Mouse (Mus musculus) skeletal muscle tissue, adult 2 months (tissue): ENCODE measurements around the gene Rgs19.

ENCODE experiments used
- DNase-seq: peaks from one replicate; pipeline ENCODE4 v3.0.0-alpha.2; 2012; ENCODE audit warnings: low read depth, low spot score

The Rgs19 gene

DNA sequence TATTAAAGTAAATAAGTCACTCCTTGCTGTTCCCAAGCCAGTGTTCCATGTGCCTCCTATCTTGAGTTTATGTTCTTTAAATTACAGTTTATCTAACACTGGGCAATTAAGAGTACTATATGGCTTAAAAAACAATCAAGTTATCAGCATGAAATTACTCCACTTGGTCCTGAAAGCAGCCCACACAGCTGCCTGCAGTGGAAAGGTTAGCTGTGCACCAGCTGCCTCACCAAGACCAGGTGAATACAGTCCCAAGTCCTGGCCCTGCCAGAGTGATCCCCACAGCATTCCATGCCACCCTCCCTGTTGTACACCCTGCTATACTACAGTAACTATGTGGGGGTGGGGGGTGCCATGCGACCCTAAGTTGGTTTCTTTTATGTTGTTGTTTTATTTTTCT, 40.3 kb downstream of the Rgs19 start:
- DNase-seq = no peak

DNA sequence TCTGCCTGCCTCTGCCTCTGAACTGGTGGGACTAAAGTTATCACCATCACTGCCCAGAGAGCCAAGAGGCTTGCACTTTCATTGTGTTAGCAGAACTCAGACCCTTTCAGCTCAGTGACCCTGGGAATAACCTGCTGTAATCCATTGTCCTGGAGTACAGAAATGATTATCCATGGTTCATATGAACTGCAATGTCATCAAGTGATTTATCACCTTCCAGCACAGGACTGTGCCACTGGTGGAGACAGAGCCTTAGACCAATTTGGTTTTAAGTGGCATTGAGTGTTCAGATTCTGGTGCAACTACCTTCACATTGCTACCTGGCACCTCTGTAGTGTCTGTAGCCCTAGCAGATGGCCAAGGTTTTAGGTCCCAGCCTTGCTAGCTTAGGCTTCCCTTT, 40.7 kb downstream of the Rgs19 start:
- DNase-seq = no peak

DNA sequence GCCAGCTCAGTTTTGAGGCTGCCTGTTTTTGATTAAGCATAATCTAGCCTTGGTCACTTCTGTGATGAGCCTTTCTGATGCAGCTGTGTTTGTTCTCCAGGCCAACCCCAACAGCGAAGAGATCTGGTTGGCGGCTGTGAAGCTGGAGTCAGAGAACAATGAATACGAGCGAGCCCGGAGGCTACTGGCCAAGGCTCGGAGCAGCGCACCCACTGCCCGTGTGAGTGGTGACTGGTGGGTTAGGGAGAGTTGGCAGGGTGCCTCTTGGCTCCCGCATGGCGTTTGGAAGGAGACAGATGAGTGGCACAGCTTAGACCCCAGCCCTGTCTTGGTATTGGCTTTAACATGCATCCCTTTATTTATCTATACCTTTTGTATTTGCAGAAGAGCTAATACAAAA, 44.9 kb downstream of the Rgs19 start:
- DNase-seq = no peak

DNA sequence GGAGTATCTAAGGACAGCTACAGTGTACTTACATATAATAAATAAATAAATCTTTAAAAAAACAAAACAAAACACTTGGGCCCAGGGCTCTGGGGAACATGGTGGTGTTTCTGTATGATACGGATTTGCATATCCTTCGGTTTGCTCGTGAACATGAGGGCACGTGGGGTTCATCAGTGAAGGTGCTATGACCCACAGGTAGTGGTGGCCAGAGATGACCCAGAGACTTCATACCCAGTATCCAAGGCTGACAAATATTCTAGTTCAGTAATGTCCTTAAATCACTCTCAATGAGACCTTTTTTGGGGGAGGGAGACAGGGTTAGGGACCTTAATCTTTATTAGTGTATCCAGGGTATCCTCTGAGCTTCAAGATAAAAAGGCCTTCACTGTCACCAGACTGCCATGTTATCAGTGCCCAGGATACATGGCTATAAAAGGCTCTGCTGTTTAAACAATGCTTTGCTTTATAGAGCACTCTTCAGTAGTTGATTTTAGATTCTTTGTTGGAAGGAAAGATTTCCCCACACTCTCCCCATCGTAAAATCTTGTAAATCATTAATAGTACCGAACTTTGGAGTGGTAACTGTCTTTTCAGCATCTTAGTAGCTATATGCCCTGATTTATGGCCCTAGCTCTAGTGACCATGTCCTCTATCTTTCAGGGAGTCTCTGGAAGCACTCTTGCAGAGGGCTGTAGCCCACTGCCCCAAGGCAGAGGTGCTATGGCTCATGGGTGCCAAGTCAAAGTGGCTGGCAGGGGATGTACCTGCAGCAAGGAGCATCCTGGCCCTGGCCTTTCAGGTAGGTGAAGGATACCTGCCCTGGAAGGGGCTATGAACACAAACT, 46.9 kb downstream of the Rgs19 start:
- DNase-seq = no peak

DNA sequence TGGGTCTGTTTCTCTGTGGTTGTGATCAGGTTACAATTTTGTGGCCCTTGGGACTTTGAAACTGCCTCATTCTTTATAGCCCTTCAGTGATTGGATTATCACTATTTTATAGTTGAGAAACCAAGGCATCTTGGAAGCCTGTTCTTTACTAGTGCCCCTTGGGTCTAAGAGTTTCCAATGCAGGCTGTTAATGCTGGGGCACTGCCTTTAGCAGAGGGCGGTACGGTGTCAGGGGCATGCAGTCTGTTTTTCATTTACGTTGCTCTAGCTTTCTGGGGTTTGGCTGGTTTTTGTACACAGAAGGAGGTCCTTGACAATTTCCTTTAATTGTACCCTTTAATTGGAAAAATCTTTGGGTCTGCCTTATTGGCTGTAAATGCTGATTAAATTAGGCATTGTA, 48.1 kb downstream of the Rgs19 start:
- DNase-seq = no peak

DNA sequence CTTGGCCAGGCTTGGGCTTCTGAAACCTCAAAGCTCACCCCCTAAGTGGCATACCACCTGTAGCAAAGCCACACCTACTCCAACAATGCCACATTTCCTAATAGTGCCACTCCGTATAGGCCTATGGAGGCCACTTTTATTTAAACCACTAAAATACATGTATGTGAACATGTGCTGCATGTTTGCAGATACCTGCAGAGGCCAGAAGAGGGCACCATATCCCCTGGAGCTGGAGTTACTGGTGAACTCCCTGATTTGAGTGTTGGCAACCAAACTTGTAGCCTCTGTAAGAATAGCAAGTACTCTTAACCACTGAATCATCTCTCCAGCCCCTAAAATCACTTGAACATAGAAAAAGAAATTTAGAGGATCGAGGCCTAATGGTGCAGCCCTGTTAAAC, 49.4 kb downstream of the Rgs19 start:
- no peak for DNase-seq
